Mouse (Mus musculus) lung, embryonic 15.5 days (tissue): ENCODE results near the gene L1td1. TPM values are rescaled to one million over a fixed set of nuclear protein-coding genes. Genes with fewer than 3 reads are reported as not detected.
"Not testable (repeated sequence)": the region's sequence is repeated elsewhere in the genome, so short reads cannot be mapped to it uniquely, and the experiment has no call there.

Experiments
- ATAC-seq: fragments of 200-750 bp; cut with Nextera tagmentation; 2 replicates; pipeline ENCODE4 v1.8.0; 2017; ENCODE audit warnings: moderate number of reproducible peaks, borderline replicate concordance; ENCODE audit not compliant: low FRiP score, low TSS enrichment; ENCODE audit errors: extremely low read depth
- H3K27ac ChIP-seq: fragments of 300-500 bp; sonication (generic); 2 replicates; pipeline ENCODE4 v1.5.1; 2015; ENCODE audit warnings: moderate library complexity, mild to moderate bottlenecking, inconsistent platforms
- H3K27me3 ChIP-seq: fragments of 300-500 bp; sonication (generic); 2 replicates; pipeline ENCODE4 v1.6.1; 2015; ENCODE audit warnings: inconsistent platforms
- H3K36me3 ChIP-seq: fragments of 300-500 bp; sonication (generic); 2 replicates; pipeline ENCODE4 v1.6.1; 2015; ENCODE audit warnings: inconsistent platforms
- H3K4me1 ChIP-seq: fragments of 300-500 bp; sonication (generic); 2 replicates; pipeline ENCODE4 v1.6.1; 2015; ENCODE audit warnings: inconsistent platforms
- H3K4me2 ChIP-seq: fragments of 300-500 bp; sonication (generic); 2 replicates; pipeline ENCODE4 v1.6.1; 2015; ENCODE audit warnings: inconsistent platforms, mild to moderate bottlenecking, moderate library complexity
- H3K4me3 ChIP-seq: fragments of 300-500 bp; sonication (generic); 2 replicates; pipeline ENCODE4 v1.5.1; 2015; ENCODE audit warnings: mild to moderate bottlenecking, inconsistent platforms
- H3K9ac ChIP-seq: fragments of 300-500 bp; sonication (generic); 2 replicates; pipeline ENCODE4 v1.6.1; 2015; ENCODE audit warnings: inconsistent platforms
- H3K9me3 ChIP-seq: fragments of 300-500 bp; sonication (generic); 2 replicates; pipeline ENCODE4 v1.6.1; 2016; ENCODE audit warnings: inconsistent platforms
- WGBS: fragments of 180-500 bp; shearing (Covaris S2); methylation state at CpG from one replicate; pipeline ENCODE4 v1.1.7; 2015; 5-methylcytosine and 5-hydroxymethylcytosine counted together
- polyA plus RNA-seq: library from polyadenylated mRNA; unstranded; fragments of >200 nt; fragmentation: Nextera tagmentation; extraction: Ambion mirVana; gene quantifications from 2 replicates; pipeline ENCODE4 v1.2.1, GENCODE M21; 2015

L1td1 gene
- polyA plus RNA-seq, 1 experiment from 2014 or later, result 0.16 TPM

DNA sequence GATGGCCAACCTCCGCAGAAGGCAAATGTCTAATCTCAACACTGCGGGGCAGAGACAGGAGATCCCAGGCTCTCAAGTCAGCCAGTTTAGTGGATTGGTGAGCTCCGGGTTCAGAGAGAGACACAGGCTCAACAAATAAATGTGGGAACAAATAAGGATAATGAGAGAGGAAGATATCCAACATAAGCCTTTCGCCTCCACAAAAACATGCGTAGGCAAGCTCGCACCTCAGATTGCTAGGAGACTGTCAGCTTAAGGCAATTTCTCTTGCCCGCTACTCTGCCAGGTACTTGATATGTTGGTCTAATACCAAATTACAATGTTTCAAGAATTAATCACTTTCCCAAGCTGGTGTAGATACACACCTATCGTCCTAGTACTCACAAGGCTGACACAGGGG is 15.6 kb upstream of the L1td1 start:
- ATAC-seq, result no peak
- Histone ChIP-seq H3K4me3 (no peak overlapping the region), H3K4me2 (no peak overlapping the region), H3K9me3 (no peaks in the 10 kb centered on the region), H3K36me3 (no peaks in the 10 kb centered on the region), H3K4me1 (no peaks in the 10 kb centered on the region), H3K27ac (no peak overlapping the region), H3K9ac (no peak overlapping the region), H3K27me3 (no peaks in the 10 kb centered on the region)
- WGBS, result 90% methylated on average over 8 of the region's 8 CpGs

DNA sequence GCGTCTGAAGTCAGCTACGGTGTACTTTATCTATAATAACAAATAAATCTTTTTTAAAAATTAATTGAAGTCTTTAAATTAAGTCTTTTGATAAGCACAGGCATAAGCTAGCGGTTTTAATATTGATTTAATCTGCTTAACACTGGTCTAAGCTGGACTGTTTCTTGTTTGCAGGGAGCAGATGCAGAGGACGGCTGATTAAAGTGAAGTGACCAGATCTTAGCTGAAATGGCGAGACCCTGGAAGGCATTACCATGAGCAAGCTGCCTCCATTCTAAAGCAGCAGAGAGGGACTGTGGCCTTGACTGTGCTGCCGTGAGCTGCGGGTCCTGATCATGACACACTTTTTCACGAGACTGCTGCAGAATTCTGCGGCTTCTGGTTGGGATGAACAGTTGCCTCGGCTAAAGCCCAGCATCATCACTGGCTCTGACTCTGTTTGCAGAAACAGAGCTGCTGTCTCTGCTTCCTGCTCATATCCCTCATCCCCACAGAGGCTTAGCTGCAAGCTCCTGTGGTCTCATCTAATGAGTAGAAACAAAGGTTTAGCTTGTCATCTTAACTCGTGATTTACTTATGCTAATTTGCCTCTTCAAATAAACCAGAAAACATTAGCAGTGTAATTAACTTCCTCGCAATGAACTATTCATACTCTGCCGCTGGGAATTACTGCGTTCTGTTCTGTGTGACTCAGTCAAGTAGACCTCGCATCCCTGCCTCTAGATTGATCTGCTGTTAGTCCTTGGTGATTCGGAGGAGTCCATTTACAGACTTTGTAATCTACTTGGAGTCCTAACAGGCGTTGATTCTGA is 8.6 kb upstream of the L1td1 start:
- Histone ChIP-seq H3K4me2 (no peak overlapping the region), H3K27ac (no peak overlapping the region), H3K4me3 (no peak overlapping the region), H3K9me3 (no peaks in the 10 kb centered on the region), H3K27me3 (no peaks in the 10 kb centered on the region), H3K36me3 (no peaks in the 10 kb centered on the region), H3K9ac (no peak overlapping the region), H3K4me1 (no peaks in the 10 kb centered on the region)
- ATAC-seq, result no peak
- 83% methylated on average over 17 of the region's 17 CpGs for WGBS

- no peak overlapping the region for H3K9ac ChIP-seq
- H3K4me3 ChIP-seq, result no peak overlapping the region
- no peak overlapping the region for H3K27ac ChIP-seq
- H3K27me3 ChIP-seq, result no peaks in the 10 kb centered on the region
- 78% methylated on average over 10 of the region's 10 CpGs for WGBS
- no peak for ATAC-seq
- H3K4me1 ChIP-seq, result no peaks in the 10 kb centered on the region
- no peaks in the 10 kb centered on the region for H3K9me3 ChIP-seq
- H3K4me2 ChIP-seq, result no peak overlapping the region
- H3K36me3 ChIP-seq, result no peaks in the 10 kb centered on the region
Observed at GRCm38 (mm10) chr4:98718547-98718917, 8.0 kb upstream of the L1td1 start.

DNA sequence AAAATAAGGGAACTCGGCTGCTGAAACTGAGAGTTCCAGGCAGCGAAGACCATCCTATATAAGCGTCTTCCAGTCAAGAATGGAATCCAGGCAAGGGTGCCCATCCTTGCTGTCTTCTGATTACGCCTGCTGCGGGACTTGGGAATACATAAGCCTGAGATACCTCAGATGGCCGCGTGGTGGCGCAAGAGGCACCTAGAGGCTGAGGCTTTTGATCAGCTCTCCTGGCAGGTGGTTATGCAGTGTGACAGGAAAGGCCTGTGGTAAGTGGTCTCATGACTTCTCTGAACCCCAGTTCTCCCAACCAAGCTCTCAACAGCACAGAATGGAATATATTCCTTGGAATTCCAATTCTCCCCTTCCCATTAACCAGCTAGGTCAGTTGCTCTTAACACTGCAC is 4.1 kb upstream of the L1td1 start:
- Histone ChIP-seq H3K27me3 (peaks cover 10% of the 10 kb centered on the region), H3K4me1 (peaks cover 3% of the 10 kb centered on the region; the same call in 1 of the 2 replicates), H3K4me2 (no peak overlapping the region), H3K36me3 (no peaks in the 10 kb centered on the region), H3K9ac (no peak overlapping the region), H3K27ac (no peak overlapping the region), H3K4me3 (no peak overlapping the region), H3K9me3 (no peaks in the 10 kb centered on the region)
- no peak for ATAC-seq
- 13% methylated on average over 8 of the region's 8 CpGs for WGBS

GRCm38 (mm10) chr4:98724682-98725081 is 1.9 kb upstream of the L1td1 start:
- not testable (repeated sequence) for ATAC-seq, H3K4me3 ChIP-seq, H3K36me3 ChIP-seq, H3K9me3 ChIP-seq, H3K9ac ChIP-seq, H3K4me2 ChIP-seq, H3K27ac ChIP-seq
- Histone ChIP-seq H3K4me1 (peaks cover 13% of the 10 kb centered on the region), H3K27me3 (peaks cover 13% of the 10 kb centered on the region)
- WGBS, result 90% methylated on average over 1 of the region's 1 CpGs

DNA sequence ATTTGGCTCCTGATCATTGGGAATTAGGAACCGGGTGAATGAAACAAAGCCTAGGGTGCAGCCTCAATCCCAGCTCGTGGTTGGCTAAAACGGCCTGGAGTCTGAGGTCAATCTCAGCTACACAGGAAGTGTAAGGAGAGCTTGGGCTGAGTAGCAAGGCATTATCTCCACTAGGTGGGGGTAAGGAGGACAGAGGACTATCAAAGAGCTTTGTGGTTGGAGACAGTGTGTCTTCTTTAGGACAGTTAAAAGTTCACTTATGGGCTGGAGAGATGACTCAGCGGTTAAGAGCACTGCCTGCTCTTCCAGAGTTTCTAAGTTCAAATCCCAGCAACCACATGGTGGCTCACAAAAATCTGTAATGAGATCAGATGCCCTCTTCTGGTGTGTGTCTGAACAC is 1.1 kb upstream of the L1td1 start:
- Histone ChIP-seq H3K27me3 (peaks cover 13% of the 10 kb centered on the region), H3K36me3 (no peaks in the 10 kb centered on the region), H3K4me2 (no peak overlapping the region), H3K9me3 (no peaks in the 10 kb centered on the region), H3K27ac (no peak overlapping the region), H3K9ac (no peak overlapping the region), H3K4me1 (peaks cover 13% of the 10 kb centered on the region), H3K4me3 (no peak overlapping the region)
- WGBS, result 38% methylated on average over 4 of the region's 4 CpGs
- ATAC-seq, result no peak

GRCm38 (mm10) chr4:98727295-98727958 is 893 bp downstream of the L1td1 start:
- Histone ChIP-seq H3K9ac (peak overlapping the region; percentile 14; the same call in 1 of the 2 replicates), H3K4me2 (peak overlapping the region; percentile 59), H3K4me1 (peaks cover 13% of the 10 kb centered on the region), H3K27me3 (peaks cover 13% of the 10 kb centered on the region), H3K27ac (no peak overlapping the region), H3K9me3 (no peaks in the 10 kb centered on the region), H3K4me3 (peak overlapping the region; percentile 30), H3K36me3 (no peaks in the 10 kb centered on the region)
- 7% methylated on average over 21 of the region's 21 CpGs for WGBS
- no peak for ATAC-seq

DNA sequence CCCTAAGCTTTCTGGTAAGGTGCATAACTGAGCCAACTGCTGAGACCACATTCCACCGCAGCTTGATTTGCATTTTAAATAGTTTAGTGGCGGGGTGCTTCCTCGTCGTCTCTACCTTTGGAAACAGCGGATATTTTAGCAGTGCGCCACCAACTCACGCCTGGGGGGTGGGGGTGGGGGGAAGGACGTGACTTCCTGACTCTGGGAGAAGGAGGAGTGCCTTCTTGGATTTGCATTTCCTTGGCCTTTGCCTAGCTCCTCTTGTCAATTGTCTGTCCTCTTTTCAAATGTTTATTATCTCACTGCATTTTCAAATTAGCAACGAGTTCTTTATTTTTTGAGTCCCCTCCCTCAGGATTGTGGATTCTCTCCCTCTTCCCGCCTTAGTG is 1.4 kb downstream of the L1td1 start:
- Histone ChIP-seq H3K27me3 (peaks cover 13% of the 10 kb centered on the region), H3K4me3 (peak overlapping the region; percentile 19), H3K36me3 (no peaks in the 10 kb centered on the region), H3K4me2 (peak overlapping the region; percentile 59), H3K4me1 (peaks cover 13% of the 10 kb centered on the region), H3K9ac (no peak overlapping the region), H3K27ac (no peak overlapping the region), H3K9me3 (no peaks in the 10 kb centered on the region)
- ATAC-seq, result no peak
- WGBS, result 4% methylated on average over 10 of the region's 10 CpGs

- Histone ChIP-seq H3K9me3 (no peaks in the 10 kb centered on the region), H3K36me3 (no peaks in the 10 kb centered on the region), H3K4me1 (peaks cover 13% of the 10 kb centered on the region), H3K27ac (no peak overlapping the region), H3K27me3 (peaks cover 13% of the 10 kb centered on the region), H3K4me2 (no peak overlapping the region), H3K9ac (no peak overlapping the region), H3K4me3 (no peak overlapping the region)
- ATAC-seq, result no peak
- 53% methylated on average over 7 of the region's 7 CpGs for WGBS
Observed at GRCm38 (mm10) chr4:98728716-98729115, 2.2 kb downstream of the L1td1 start.

- Histone ChIP-seq H3K27me3 (no peaks in the 10 kb centered on the region), H3K4me1 (no peaks in the 10 kb centered on the region), H3K36me3 (no peaks in the 10 kb centered on the region), H3K4me2 (no peak overlapping the region), H3K4me3 (no peak overlapping the region), H3K9ac (no peak overlapping the region), H3K9me3 (no peaks in the 10 kb centered on the region), H3K27ac (no peak overlapping the region)
- no peak for ATAC-seq
- 90% methylated on average over 16 of the region's 16 CpGs for WGBS
Observed at GRCm38 (mm10) chr4:98733660-98734059, 7.1 kb downstream of the L1td1 start.

DNA sequence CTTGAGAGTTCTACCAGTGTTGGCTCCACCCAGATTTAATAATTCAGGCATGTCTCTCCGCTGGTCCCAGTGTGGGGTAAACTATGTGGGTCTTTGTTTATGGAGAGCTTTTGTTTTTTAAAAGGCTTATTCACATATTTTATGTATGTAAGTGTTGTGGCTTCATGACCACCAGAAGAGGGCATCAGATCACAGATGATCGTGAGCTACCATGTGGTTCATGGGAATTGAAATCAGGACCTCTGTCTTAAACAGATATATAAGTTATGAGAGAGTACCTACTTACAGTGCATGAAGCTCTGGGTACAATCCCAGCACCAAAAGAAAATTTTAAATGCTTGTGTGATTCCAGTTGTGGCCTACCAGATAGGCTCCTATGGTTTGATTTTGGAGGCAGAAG is 13.2 kb downstream of the L1td1 start:
- no peaks in the 10 kb centered on the region for H3K36me3 ChIP-seq
- no peaks in the 10 kb centered on the region for H3K4me1 ChIP-seq
- H3K4me3 ChIP-seq, result no peak overlapping the region
- H3K9me3 ChIP-seq, result no peaks in the 10 kb centered on the region
- 18% methylated on average over 2 of the region's 2 CpGs for WGBS
- no peak overlapping the region for H3K4me2 ChIP-seq
- no peaks in the 10 kb centered on the region for H3K27me3 ChIP-seq
- ATAC-seq, result 0 out of 2 replicates have a peak, but pooled peaks have one; percentile 19
- H3K27ac ChIP-seq, result no peak overlapping the region
- H3K9ac ChIP-seq, result no peak overlapping the region

DNA sequence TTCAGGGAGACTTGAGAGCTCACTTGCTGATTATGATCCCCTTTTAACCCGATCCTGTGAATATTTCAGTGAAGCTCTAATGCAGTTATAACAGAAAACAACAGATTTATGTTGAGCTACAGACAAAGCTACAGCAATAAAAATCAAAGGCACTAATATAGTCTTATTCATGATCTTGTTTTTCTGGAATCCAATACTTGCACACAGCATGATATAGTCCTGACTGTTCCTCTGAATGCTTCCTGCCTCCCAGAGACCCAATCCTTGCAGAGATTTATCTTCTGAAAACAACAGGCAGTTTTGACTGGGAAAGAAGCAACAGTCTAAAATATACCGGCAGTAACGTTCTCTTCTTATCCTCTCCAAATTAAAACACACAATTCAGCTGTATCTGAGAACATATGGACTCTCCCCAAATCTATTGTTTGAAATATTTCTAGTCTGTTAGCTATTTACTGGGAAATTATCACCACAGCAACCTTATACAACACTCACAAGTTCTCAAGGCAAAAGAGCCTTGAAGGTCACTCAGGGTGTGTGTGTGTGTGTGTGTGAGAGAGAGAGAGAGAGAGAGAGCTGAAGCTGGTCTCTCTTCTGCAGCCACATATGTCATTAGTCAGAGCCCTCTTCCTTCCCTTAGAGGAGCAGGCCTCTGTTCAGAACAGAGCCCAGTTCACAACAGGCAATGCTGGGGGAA is 16.8 kb downstream of the L1td1 start:
- Histone ChIP-seq H3K9me3 (no peaks in the 10 kb centered on the region), H3K4me1 (no peaks in the 10 kb centered on the region), H3K36me3 (no peaks in the 10 kb centered on the region), H3K27me3 (no peaks in the 10 kb centered on the region), H3K4me3 (no peak overlapping the region), H3K4me2 (no peak overlapping the region), H3K27ac (0 out of 2 replicates have a peak overlapping the region, but pooled peaks have one; percentile 17), H3K9ac (no peak overlapping the region)
- WGBS, result 44% methylated on average over 3 of the region's 3 CpGs
- no peak for ATAC-seq
